13 mouse cellular contexts compared by ENCODE assay signal in genomic region chr17:16176782-16177510, GRCm38 (mm10).
A peak's percentile ranks its signal among the peaks of the same experiment; 100 is the strongest.
DNase-seq lines count a peak whose midpoint lies in the region; ATAC-seq and TF ChIP-seq lines count a peak whose summit lies in the region.
"Had no signal": no experiment of that assay in that cellular context is flagged by ENCODE, and none has a peak within 500 bp of the region (broad histone marks: within the 10 kb centered on the region; RNA-seq: fewer than 3 reads in every experiment).

No protein-coding gene starts in this region.

- no peak overlapping the region for H3K9ac ChIP-seq in forebrain, embryonic 12.5 days
- no peak overlapping the region for H3K9ac ChIP-seq in forebrain, embryonic 16.5 days (replicated peaks; ENCODE audit: low read depth, low read length)
- no peak overlapping the region for H3K9ac ChIP-seq in midbrain, embryonic 16.5 days (ENCODE audit: low read depth, low read length)
- no peak overlapping the region for H3K9ac ChIP-seq in intestine, embryonic 15.5 days
- H3K9ac ChIP-seq: hindbrain, embryonic 15.5 days; lung, embryonic 15.5 days; neural tube, embryonic 12.5 days had no signal

- H3K36me3 ChIP-seq in forebrain, embryonic 12.5 days (replicated peaks), result no peaks in the 10 kb centered on the region
- H3K36me3 ChIP-seq in forebrain, embryonic 16.5 days (ENCODE audit: control insufficient read depth, insufficient read depth), result no peaks in the 10 kb centered on the region
- no peaks in the 10 kb centered on the region for H3K36me3 ChIP-seq in midbrain, embryonic 10.5 days
- no peaks in the 10 kb centered on the region for H3K36me3 ChIP-seq in midbrain, embryonic 16.5 days (ENCODE audit: control insufficient read depth, insufficient read depth, low read length)
- H3K36me3 ChIP-seq in intestine, embryonic 15.5 days, result no peaks in the 10 kb centered on the region
- no peaks in the 10 kb centered on the region for H3K36me3 ChIP-seq in thymus, adult 2 months (ENCODE audit: control insufficient read depth, insufficient read depth, low read length)
- H3K36me3 ChIP-seq: hindbrain, embryonic 15.5 days; lung, embryonic 15.5 days; neural tube, embryonic 12.5 days had no signal

- DNase-seq in midbrain, embryonic 10.5 days (ENCODE audit: low spot score), result peak; percentile 17
- peak; percentile 12 for DNase-seq in skeletal muscle tissue, adult 2 months (ENCODE audit: low read depth, low spot score)
- no peak for DNase-seq in spleen, postnatal 4 days (ENCODE audit: low spot score in 2 of 2)
- no peak for DNase-seq in thymus, adult 2 months
- DNase-seq: adrenal gland, postnatal 14 days; cerebellum, postnatal 36 days had no signal

- no peak for TF ChIP-seq POLR2A in thymus, adult 2 months (IDR thresholded peaks at IDR 0.05; ENCODE audit: control insufficient read depth, extremely low read depth, insufficient read depth, low read length, poor library complexity)

- 37% methylated on average over 8 of the region's 8 CpGs for WGBS in forebrain, embryonic 12.5 days
- 40% methylated on average over 8 of the region's 8 CpGs for WGBS in forebrain, embryonic 16.5 days
- WGBS in midbrain, embryonic 10.5 days, result 57% methylated on average over 8 of the region's 8 CpGs
- 43% methylated on average over 8 of the region's 8 CpGs for WGBS in midbrain, embryonic 16.5 days
- 29% methylated on average over 8 of the region's 8 CpGs for WGBS in intestine, embryonic 15.5 days
- 62% methylated on average over 8 of the region's 8 CpGs for WGBS in thymus, adult 2 months

- H3K4me2 ChIP-seq in forebrain, embryonic 12.5 days, result no peak overlapping the region
- H3K4me2 ChIP-seq in forebrain, embryonic 16.5 days (ENCODE audit: low read length), result no peak overlapping the region
- H3K4me2 ChIP-seq in midbrain, embryonic 16.5 days (ENCODE audit: low read length), result no peak overlapping the region
- no peak overlapping the region for H3K4me2 ChIP-seq in intestine, embryonic 15.5 days (replicated peaks)
- H3K4me2 ChIP-seq: hindbrain, embryonic 15.5 days; lung, embryonic 15.5 days; neural tube, embryonic 12.5 days had no signal

- no peak overlapping the region for H3K27ac ChIP-seq in forebrain, embryonic 12.5 days
- H3K27ac ChIP-seq in forebrain, embryonic 16.5 days (ENCODE audit: low read length), result no peak overlapping the region
- H3K27ac ChIP-seq in midbrain, embryonic 10.5 days (replicated peaks), result peak overlapping the region; percentile 71
- no peak overlapping the region for H3K27ac ChIP-seq in midbrain, embryonic 16.5 days (ENCODE audit: low read length)
- H3K27ac ChIP-seq in intestine, embryonic 15.5 days, result no peak overlapping the region
- no peak overlapping the region for H3K27ac ChIP-seq in thymus, adult 2 months (ENCODE audit: control insufficient read depth, insufficient read depth, low read length)
- H3K27ac ChIP-seq: hindbrain, embryonic 15.5 days; lung, embryonic 15.5 days; neural tube, embryonic 12.5 days had no signal

- peaks cover 7% of the 10 kb centered on the region; the same call in 1 of the 2 replicates for H3K4me1 ChIP-seq in forebrain, embryonic 12.5 days
- no peaks in the 10 kb centered on the region for H3K4me1 ChIP-seq in forebrain, embryonic 16.5 days (replicated peaks; ENCODE audit: control insufficient read depth, insufficient read depth, low read length)
- peaks cover 7% of the 10 kb centered on the region for H3K4me1 ChIP-seq in midbrain, embryonic 10.5 days
- H3K4me1 ChIP-seq in midbrain, embryonic 16.5 days (ENCODE audit: control insufficient read depth, insufficient read depth, low read length), result no peaks in the 10 kb centered on the region
- H3K4me1 ChIP-seq in intestine, embryonic 15.5 days (replicated peaks), result no peaks in the 10 kb centered on the region
- no peaks in the 10 kb centered on the region for H3K4me1 ChIP-seq in thymus, adult 2 months (replicated peaks; ENCODE audit: control insufficient read depth, insufficient read depth, low read length)
- H3K4me1 ChIP-seq: hindbrain, embryonic 15.5 days; neural tube, embryonic 12.5 days had no signal

- no peak for TF ChIP-seq CTCF in thymus, adult 2 months (IDR thresholded peaks at IDR 0.05; ENCODE audit: borderline replicate concordance, control insufficient read depth, extremely low read depth, insufficient read depth, low read length, poor library complexity)

- no peak overlapping the region for H3K4me3 ChIP-seq in forebrain, embryonic 12.5 days (replicated peaks)
- H3K4me3 ChIP-seq in forebrain, embryonic 16.5 days (replicated peaks; ENCODE audit: low read length), result no peak overlapping the region
- no peak overlapping the region for H3K4me3 ChIP-seq in midbrain, embryonic 10.5 days
- no peak overlapping the region for H3K4me3 ChIP-seq in midbrain, embryonic 16.5 days (ENCODE audit: low read depth, low read length)
- H3K4me3 ChIP-seq in intestine, embryonic 15.5 days (replicated peaks), result no peak overlapping the region
- no peak overlapping the region for H3K4me3 ChIP-seq in thymus, adult 2 months (ENCODE audit: control insufficient read depth, insufficient read depth, low read length)
- H3K4me3 ChIP-seq: hindbrain, embryonic 15.5 days; lung, embryonic 15.5 days; neural tube, embryonic 12.5 days had no signal

- 0 out of 2 replicates have a peak, but pooled peaks have one; percentile 36 for ATAC-seq in forebrain, embryonic 12.5 days (ENCODE audit: low FRiP score)
- ATAC-seq in forebrain, embryonic 16.5 days, result no peak
- no peak for ATAC-seq in midbrain, embryonic 16.5 days
- peak; percentile 83 for ATAC-seq in intestine, embryonic 15.5 days

- H3K27me3 ChIP-seq in forebrain, embryonic 12.5 days, result no peaks in the 10 kb centered on the region
- H3K27me3 ChIP-seq in forebrain, embryonic 16.5 days (replicated peaks; ENCODE audit: control insufficient read depth, insufficient read depth, low read length), result no peaks in the 10 kb centered on the region
- no peaks in the 10 kb centered on the region for H3K27me3 ChIP-seq in midbrain, embryonic 10.5 days (ENCODE audit: low read depth, poor library complexity, severe bottlenecking)
- no peaks in the 10 kb centered on the region for H3K27me3 ChIP-seq in midbrain, embryonic 16.5 days (ENCODE audit: control insufficient read depth, insufficient read depth, low read depth, low read length)
- no peaks in the 10 kb centered on the region for H3K27me3 ChIP-seq in intestine, embryonic 15.5 days (replicated peaks)
- no peaks in the 10 kb centered on the region for H3K27me3 ChIP-seq in thymus, adult 2 months (ENCODE audit: control insufficient read depth, insufficient read depth, low read length)
- H3K27me3 ChIP-seq: hindbrain, embryonic 15.5 days; lung, embryonic 15.5 days; neural tube, embryonic 12.5 days had no signal

- no peaks in the 10 kb centered on the region for H3K9me3 ChIP-seq in forebrain, embryonic 12.5 days
- no peaks in the 10 kb centered on the region for H3K9me3 ChIP-seq in forebrain, embryonic 16.5 days (ENCODE audit: control insufficient read depth, low read length)
- H3K9me3 ChIP-seq in midbrain, embryonic 10.5 days (replicated peaks), result no peaks in the 10 kb centered on the region
- no peaks in the 10 kb centered on the region for H3K9me3 ChIP-seq in midbrain, embryonic 16.5 days (replicated peaks; ENCODE audit: control insufficient read depth, low read length, poor library complexity, severe bottlenecking)
- H3K9me3 ChIP-seq in intestine, embryonic 15.5 days, result no peaks in the 10 kb centered on the region
- H3K9me3 ChIP-seq: hindbrain, embryonic 15.5 days; lung, embryonic 15.5 days; neural tube, embryonic 12.5 days had no signal

Comparison
In these comparisons a context has a peak if more than half of its experiments do, and no peak if none do; other contexts are left out.
1. ATAC-seq: peak in forebrain, embryonic 12.5 days (single experiment) and intestine, embryonic 15.5 days (single experiment); none in forebrain, embryonic 16.5 days (single experiment) and midbrain, embryonic 16.5 days (single experiment).
2. DNase-seq: peak in midbrain, embryonic 10.5 days (single experiment) and skeletal muscle tissue, adult 2 months (single experiment); none in spleen, postnatal 4 days (0 of 2) and thymus, adult 2 months (single experiment).